Mouse (Mus musculus): ENCODE measurements at regions not wholly inside any gene's neighbourhood (a gene's known extent, or its start where the extent isn't known, plus 50 kb on each side); places are given as distances from the start of the nearest gene placed in this dataset.

DNA sequence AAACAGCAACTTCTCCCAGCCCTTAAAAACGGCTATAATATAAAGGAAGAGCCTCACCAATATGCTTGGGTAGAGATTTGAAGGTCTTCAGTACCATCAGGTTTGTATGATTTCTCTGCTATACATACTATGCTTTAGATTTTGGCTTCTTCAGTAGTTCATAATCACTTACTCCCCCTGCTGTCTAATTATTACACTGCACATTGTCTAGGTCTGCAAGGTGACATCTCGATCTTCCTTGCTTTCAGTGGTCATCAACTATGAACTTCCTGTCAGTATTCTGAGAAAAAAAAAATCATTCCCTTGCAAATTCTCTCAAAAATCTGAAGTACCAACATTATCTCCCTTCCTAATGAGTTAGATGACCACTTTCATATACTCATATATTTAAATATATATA, 225.4 kb upstream of the Galnt5 start:
- DNase-seq (ENCODE audit: low read depth, low spot score): no peak

DNA sequence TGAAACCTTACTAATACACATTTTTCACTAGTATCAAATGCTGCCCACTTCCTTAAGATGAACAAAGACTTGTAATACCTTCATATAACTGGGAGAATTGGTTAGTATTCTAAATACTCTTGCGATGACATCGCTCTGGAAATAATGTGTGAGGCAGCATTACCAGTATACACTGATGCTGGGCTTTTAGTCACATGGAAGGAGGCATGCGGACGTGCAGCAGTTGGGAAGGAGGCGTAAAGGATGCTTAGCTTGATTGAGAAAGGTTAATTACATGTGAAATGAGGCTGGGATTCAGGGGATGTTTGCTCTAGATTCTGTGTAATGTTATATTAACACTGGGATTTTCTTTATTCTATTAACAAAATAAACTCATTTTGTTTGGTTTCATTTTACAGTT, 221.5 kb upstream of the Galnt5 start:
- no peak for DNase-seq (ENCODE audit: low read depth, low spot score)

DNA sequence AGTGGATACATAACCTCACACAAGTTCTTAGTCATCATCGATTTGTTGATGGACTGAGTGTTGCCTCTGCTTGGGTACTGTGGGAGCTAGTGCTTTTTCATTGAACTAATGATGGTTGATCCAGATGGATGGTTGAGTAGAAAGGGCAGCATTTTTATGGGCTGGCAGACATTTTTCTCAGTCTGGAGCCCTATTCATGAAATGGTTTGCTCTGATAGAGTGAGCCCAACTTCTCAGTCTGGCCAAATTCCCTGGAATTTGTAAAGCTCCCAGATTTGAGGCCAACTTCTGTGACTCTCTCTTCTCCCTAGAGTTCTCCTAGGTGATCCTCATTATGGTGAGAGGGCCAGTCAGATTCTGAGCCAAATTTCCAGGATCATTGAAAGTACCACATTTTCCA, 216.8 kb upstream of the Galnt5 start:
- DNase-seq (ENCODE audit: low read depth, low spot score): no peak

DNA sequence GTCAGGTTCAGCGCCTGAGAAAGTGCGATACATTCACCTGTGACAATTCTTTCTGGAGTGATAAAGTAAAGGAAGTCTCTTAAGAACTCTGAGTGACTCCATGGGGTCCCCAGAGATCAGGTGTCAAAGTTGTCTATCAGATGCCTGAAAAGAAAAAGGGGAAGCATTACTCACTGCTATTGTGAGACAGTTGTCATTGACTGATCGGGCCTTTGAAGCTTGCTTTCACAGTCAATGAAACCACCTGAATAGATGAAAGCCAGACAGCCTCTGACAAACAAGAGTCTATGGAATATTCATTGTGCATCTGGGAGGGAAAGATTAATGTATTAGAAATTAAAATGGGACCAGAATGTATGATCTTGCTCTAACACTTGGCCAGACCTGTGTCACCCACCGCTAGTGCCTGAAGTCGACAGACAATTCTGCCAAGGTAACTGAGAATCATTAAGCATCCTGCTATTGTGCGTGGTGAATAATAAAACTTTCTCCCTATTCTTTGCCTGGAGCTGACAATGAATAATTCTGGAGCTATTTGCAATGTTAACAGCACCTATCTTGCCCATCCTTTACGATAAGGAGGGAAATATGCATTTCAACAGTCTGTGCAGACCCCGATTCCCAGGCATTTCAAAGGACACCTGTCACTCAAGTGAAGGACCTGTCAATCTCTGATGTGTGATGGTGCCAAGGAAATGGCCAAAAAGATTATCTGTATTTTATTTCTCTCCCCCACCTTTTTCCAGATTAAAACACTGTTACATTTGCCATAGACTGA, 204.0 kb upstream of the Galnt5 start:
- DNase-seq (ENCODE audit: low read depth, low spot score): no peak

DNA sequence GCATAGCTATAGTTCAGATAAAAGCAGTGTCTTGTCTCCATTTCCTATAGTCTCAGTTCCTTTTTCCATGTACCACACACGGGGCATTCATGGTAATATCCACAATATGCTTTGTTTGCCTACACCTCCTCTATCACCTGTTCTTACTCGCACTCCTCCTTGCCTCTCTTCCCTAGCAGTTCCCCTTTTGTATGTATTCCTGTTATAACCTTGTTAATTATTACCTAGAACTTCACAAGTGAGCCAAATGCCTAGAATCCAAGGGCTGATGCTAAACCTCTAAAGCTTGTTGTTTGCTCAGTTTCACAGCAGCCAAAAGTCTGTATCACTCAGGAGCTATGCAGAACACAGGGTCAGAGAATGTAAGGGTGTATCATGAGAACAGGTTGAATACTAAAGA, 198.4 kb upstream of the Galnt5 start:
- DNase-seq (ENCODE audit: low read depth, low spot score): no peak

DNA sequence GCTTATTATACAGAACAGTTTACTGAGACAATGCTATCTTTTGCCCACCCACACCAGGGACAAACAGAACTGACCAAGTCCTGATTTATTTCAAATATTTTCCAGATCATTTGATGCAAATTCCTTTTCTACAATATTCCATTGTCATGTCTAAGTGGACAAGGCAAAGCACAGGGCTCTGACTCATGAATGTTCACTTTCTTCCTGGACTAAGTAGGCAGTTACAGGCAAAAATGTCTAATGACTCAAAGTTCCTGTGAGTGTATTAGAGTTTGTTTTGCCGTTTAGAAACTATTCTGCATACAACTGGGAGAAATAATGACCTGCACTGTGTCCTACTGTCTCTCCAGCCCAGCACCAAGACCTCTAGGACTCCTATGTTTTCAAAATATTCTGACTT, 189.8 kb upstream of the Galnt5 start:
- DNase-seq (ENCODE audit: low read depth, low spot score): no peak

DNA sequence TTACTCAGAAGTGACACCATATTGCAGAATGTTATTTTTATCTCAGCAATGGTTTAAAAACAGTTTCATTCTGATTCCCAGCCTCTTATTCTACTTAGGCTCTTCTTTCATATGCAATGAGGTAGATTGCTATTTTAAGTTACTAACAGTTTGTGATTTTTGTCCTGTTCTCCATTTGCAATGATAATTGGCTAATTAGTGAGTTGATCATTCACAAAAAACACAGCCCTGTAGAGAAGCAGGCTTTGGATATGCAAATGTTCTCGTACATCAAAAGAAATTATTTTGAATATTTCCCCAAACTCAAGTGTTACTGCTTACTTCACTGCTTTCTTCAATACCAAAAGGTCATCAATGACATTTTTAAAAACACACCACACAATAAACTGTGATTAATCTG, 184.7 kb upstream of the Galnt5 start:
- no peak for DNase-seq (ENCODE audit: low read depth, low spot score)

DNA sequence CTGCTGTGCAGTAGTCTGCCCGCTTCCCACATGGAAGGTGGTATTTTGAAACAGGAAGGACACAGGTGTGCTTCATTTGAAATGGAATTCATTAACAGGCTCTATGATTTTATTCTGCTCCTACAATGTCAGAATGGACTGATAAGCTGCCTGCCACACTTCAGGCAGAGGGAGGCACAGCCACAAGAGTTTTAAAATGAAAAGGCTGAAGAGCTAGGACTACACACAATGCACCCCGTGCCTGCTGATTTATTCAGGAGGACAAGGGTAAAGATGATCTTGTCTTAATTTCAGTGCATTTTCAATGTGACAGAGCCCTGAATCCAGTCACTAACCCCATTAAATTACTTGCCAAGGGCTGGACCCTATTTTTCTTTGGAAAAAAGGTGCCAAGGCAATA, 177.3 kb upstream of the Galnt5 start:
- no peak for DNase-seq (ENCODE audit: low read depth, low spot score)

DNA sequence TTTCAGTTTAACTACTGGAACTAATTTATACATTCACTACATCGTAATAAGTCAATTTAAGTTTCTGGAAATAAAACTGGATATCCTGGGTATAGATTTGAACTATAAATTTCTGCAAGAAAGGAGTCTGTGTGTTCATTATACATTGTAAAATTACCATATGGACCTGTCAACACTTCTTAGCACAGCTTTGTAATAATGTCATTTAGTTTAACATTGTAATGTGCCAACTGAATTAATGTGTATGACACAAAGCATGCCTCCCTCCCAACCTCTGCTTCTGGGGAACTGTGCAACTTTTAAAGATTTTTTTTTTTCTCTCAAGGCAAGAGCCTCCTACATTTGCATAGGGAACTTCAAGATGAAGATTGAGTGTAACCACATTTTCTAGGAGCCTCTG, 176.8 kb upstream of the Galnt5 start:
- DNase-seq (ENCODE audit: low read depth, low spot score): peak; percentile 49

DNA sequence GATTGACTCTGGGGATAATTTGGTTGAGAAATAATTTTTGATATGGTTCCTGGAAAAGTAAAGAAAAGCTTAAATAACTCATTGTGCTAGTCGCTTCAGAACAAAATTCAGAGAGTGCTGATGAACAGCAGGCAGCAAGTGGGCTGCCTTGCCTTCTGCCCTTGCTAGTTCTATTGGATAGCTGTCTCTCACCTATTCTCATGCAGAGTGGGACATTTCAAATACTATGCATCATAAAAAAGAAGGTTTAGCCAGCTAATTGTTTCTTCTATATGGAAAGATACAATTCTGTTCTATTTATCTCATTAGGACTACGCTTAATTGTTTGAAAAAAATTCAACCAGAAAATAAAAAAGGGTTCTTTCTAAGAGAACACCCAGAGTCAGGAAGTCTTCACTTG, 169.4 kb upstream of the Galnt5 start:
- DNase-seq (ENCODE audit: low read depth, low spot score): no peak

DNA sequence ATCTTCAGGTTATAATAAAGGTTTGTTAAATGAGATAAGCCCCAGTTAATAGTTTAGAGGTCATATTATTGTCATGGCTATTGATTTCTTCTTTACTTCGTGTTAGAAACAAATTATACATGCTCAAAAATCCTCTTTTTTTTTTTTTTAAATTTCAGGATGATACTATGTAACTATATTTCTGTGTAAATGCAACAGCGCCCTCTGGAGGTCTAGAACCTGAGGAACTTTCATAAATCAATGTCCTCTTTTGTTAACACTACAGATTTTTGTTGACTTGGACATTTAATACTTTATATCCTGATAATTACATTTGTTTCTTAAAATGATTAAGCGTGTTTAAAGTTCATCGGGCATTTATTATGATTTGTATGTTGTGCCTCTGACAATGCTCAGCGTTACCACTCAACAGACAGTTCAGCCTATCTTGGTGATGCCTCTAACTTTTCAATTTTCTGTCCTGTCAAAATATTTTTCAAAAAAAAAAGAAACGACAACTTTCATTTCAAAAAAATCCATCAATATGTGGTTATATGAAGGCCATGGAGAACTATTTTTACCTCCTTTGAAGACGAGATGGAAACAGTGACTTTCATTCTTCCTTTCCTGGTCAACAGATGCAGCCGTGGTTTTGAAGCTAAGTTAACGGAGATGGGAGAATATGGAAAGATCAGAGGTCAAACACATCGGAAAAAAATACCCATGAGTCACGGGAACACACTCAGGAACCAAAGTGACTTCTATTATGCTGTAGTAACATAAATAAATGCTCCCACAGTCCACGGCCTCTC, 164.9 kb upstream of the Galnt5 start:
- DNase-seq (ENCODE audit: low read depth, low spot score): peak; percentile 40

DNA sequence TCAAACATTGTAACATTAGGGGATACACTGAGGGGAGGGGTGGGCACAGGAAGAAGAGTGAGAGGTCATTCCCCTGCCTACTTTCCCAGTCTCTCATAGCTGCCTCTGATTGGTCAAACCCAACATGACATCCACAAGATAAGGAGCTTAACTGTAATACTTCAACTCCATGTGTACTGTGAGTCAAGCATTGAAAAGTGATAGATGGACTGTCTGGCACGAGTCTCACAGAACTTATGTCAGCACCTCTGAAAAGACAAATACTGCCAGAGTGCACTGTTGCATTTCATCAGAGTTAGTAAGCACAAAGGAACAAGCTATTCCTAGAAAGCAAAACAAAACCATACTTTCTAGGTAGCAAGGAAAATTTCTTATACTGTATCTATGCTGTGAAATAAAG, 152.5 kb upstream of the Galnt5 start:
- no peak for DNase-seq (ENCODE audit: low read depth, low spot score)

DNA sequence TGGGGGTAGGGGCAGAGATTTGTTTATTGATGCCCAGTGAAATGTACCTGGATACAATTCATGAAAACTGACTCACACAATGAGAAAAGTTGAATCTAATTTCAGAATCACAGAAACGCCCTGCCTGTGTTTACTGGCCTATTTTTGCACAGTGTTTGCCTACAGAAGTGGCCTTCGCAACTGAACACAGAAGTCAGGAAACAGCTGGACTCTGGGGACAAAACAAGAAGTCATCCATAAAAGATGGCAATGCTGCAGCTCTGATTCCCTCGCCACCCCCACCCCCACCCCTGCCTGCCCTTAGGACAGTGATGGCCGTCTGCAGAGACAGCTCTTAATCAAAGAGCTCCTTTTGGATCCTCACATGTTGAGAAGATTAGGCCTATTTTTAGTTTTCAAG, 150.0 kb upstream of the Galnt5 start:
- no peak for DNase-seq (ENCODE audit: low read depth, low spot score)

DNA sequence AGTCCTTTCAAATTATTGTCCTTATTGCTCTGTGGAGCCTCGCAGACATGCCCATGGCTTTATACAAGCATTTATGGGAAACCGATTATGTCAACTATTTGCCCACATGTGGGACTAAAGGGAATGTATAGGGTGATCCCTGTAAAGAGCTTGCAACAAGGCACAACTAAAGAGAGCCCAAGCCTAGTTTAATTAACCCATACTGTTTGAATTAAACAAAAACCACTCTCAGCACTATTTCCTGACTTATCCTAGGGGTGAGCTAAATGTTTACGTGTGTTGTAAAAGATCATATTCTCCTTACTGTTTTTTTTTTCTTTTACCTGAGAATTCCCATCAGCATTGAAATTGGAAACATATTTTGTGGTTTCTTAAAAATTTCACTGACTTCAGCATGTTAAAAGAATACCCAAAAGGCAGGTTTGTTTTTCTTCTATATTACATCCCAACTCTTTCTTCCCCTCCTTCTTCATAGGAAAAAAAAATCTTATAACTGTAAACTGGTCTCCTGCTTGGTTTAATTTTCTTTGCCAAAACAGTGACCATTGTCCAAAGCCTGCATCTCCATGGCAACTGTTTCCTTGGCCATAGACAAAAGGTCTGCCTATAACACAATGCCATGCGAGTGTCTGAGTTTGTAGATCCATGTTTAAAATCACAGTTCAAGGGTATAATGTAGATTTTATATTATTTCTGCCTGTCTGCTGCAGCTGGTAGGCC, 148.2 kb upstream of the Galnt5 start:
- peak; percentile 47 for DNase-seq (ENCODE audit: low read depth, low spot score)

DNA sequence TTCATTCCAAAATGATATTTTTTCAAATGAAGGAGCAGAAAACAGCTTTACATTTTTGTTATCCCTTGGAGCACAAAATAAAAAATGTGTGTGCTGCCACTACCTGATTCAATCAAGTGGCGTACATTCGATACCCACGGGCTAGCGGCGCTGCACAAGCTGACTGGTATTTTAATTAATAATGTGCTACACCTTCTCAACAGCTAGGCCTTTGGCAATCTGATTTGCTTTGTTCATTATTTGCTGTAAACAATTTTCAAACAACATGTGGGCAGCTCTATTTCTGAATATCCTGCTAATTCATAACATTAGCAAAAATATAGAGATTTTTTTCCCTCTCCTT, 147.7 kb upstream of the Galnt5 start:
- no peak for DNase-seq (ENCODE audit: low read depth, low spot score)

DNA sequence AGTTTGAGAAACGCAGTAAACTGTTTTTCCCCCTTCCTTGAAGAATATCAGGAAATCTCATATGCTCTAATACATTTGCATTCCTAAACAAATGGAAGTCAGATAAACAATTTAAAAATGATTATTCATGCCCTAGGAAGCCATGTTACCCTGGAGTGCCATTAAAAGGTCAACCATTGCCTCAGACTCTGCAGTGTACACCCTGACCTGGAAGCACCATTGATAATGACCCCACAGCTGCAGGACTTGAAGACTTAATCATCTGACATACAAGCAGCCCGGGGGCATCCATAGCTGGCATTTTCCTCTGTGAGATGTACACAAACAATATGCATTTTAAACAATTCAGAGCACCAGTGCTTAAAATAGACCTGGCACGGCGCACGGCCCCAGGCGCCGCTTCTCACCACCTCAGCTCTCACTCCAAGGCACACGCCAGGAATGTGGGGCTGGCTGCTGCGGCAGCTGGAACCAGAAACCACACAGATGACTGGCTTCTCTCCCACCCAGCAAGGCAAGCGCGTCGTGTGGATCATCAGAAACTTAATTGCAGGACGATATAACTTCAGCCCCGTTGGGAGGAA, 141.1 kb upstream of the Galnt5 start:
- peak; percentile 14 for DNase-seq (ENCODE audit: low read depth, low spot score)

DNA sequence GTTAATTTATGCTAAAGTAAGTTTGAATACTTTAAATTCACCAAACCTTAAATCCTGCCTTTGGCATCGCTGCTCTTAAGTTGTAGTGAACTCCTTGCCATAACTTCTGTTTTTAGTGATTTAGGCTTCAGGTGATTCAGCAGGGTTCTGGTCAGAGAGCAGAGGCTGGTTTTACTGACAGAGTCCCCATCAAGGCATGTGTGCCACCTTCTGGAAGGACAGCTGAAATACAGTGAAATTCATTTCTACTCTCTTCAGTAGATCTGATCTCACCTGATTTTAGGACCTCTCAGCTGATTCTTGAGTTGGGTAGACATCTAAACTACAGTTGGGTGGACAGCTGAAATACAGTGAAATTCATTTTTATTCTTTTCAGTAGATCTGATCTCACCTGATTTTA, 132.4 kb upstream of the Galnt5 start:
- no peak for DNase-seq (ENCODE audit: low read depth, low spot score)

DNA sequence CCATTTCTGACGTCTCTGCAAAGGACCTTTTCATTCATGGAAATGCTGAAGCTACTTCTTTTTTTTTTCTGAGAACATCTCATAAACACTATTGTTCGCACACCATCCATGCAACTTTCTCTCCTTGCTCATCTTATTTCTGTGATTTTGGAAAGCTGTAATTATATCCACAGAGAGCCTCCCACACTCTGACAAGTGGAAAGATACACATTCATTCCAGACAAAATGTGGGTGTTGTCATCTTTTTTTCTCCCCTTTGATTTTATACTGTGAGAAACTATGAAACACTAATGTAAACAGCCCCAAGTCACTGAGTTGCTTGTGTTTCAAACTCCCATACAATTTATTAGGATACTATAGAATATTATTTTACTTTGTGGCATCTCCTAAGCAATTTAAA, 129.6 kb upstream of the Galnt5 start:
- DNase-seq (ENCODE audit: low read depth, low spot score): no peak

DNA sequence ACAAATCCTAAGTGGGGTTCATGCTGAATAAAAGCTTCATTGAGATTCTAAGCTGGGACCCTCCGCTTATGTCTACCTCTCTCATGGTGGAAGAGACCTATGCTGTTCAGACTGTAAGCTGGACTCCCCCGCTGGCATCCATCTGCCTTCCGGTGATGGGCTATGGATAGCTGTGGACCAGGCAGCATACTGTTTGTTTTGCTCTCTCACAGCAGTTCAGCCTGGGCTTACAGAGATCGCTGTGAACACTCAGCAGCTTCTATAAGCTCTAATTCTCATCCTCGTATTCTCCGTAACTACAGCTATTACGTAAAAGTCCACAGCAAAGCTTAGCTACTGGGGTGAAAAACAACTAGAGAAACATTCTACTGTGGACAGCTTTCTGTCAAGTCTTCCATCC, 97.5 kb upstream of the Galnt5 start:
- DNase-seq (ENCODE audit: low read depth, low spot score): no peak

DNA sequence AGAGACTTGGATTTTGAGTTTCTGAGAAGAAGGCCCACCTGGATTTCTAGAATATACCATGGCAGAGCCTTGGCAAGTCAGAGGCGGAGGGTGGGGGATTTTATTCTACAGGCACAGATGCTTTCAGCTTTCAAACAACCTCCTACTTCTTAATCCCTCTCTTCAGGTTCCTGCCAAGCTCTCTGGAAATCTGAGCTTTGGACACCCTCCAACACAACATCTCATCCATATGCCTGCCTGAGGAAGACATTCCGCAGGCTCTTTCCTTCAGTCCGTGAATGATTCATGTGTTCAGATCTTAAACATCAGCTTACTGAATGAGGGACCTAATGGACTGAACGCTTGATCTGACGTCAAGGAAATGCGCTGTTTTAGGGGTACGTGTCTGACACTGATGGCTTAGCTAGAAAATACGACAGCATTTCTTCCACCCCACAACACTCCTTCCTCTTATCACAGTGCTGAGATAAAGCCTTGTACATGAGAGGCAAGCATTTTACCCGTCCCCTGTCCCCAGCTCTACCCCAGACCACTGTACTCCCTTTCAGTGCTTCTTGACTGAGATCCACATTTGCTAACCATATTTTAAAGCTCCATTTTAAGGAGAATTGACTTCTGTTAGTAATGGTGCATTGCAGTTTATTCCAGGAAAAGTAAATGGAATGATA, 97.0 kb upstream of the Galnt5 start:
- DNase-seq (ENCODE audit: low read depth, low spot score): no peak

DNA sequence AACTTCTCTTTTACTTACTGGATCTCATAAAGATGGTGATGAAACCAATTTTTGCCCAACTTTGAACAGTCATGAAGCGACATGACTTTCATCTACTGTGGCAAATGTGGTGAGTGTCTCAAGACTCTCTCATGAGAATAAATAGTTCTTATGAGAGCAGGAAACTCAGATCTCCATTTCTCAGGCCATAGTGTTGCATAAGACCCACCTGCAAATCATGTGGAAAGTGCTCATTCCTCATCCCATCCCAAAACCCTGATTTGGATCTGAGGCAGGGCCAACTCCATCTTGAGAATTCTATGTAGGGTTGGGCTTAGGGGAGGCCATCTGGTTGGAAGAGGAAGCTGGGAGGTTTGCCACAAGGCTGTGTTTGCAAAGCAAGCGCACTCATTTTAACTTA, 92.5 kb upstream of the Galnt5 start:
- DNase-seq (ENCODE audit: low read depth, low spot score): no peak

DNA sequence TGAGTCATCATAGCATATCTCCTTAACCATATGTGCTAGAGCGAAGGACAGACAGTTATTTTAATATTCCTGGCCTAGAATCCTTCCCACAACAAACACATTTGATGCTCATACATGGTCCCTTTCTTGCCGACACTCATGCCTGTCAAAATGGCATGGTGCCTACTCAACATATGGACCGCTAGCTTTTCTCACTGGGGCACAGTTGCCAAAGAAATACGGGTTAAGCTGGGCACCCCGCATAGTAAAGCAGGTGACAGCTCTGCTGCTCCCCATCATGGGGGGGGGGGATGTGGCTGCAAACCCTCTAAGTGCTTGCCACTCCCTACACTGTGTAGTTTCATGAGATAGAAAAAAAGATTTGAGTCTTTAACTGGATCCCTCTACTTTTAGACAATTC, 90.7 kb upstream of the Galnt5 start:
- no peak for DNase-seq (ENCODE audit: low read depth, low spot score)

All from forelimb bud, embryonic 11.5 days (tissue).